Mouse (Mus musculus) sigmoid colon, adult 10 weeks (tissue): Measurements from ENCODE around the gene Stk16. TPM values are rescaled to one million over a fixed set of nuclear protein-coding genes. Genes with fewer than 3 reads are reported as not detected.

Experiments used
- polyA plus RNA-seq: library from polyadenylated mRNA; stranded (reverse); fragments of 350-450 nt; fragmentation: Illumina TruSeq; extraction: RNeasy Lipid Tissue Mini Kit (QIAGEN cat#74804); gene quantifications from one replicate; pipeline ENCODE4 v1.2.3, GENCODE M21; 2014; ENCODE audit warnings: low read depth, low replicate concordance

Gene Stk16
- 13.5 TPM for polyA plus RNA-seq

DNA sequence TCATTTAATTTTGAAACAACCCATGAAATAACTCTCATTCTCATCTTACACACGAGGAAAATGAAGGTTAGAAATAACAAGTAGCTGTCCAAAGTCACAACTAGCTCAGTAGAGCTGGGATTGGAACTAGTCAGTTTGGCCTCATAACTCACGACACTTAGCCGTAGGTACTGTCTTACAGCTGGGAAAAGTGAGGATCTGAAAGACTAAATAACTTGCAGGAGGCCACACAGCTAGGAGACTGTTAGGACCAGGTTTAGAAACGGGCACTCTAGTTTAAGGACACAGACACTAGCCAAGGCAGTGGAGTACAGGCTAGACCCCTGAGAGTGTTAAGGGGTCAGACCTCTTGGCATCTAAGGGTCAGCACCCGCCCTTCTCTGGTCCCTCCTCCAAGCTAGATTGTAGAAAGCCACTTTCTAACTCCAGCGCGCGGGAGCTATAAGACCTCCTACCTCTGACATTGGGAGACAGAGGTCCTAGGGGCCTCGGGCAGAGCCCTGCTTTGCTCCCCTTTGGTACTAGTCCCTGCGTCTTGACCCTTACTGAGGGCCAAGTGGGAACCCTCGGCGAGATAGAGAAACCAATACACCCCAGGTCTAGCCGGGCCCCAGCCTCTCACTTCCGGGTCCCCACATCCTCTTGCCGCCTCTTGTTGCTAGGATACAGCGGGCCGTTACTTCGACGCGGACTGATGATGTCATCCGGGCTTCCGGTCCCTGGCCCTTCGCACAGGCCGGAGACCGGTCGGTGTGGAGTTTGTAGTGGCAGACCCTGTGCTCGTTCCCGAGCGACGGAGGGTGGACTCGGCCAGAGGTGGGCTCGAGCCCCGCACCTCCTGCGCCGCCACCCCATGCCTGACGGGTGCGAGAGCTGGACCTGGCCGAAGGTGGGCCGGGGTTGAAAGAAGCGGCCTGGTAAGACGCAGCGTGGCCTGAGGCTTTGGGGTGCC lies at the start of gene Stk16, which contains the start of gene Glb1l:
Stk16 (plus strand) TSS at position 703 of the 952 bp plus-strand sequence.
Glb1l (minus strand) TSS at position 678 of the 952 bp plus-strand sequence.

DNA sequence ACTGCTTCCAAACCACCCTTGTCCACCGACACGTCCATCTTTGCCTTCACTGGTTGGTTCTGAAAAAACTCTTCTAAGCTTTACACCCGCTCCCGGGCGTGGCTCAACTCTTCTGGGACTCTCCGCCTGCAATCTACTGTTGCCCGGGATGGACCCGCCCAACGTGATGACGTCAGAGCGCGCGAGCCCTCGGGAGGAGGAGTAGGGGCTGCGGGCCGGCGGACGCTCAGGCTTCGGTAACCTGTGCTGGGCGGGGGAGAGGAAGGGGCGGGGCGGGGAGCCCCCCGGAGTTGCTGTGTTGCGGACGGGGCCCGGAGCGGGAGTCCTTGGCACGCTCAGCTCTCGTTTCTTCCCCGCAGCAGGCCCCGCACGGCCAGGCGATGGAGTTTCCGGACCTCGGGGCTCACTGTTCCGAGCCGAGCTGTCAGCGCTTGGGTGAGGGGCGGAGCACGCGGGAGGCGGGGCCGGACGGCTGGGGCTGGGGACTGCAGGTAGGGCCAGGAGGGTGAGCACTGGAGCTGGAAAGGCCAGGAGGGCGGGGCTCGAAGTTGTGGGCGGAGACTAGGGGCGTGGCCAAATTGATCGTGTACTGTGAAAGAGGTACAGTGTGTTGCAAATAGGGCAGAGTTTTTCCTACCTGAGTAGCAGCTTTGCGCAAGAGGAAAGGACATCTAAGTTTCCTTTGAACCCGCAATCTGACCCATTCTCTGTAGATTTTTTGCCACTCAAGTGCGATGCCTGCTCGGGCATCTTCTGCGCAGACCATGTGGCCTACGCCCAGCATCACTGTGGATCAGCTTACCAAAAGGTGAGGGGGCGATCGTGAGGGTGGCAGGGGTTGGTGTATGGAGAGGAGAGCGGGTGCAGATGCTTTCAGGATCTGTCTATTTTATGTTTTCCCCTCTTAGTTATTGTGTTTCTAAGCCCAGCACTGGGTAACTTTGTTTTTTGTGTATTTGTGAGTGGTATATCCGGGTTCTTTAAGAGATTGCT lies 41.9 kb upstream of the Stk16 start, which contains the start of gene Zfand2b:
Zfand2b (plus strand) TSS at position 175 of the 993 bp plus-strand sequence.

DNA sequence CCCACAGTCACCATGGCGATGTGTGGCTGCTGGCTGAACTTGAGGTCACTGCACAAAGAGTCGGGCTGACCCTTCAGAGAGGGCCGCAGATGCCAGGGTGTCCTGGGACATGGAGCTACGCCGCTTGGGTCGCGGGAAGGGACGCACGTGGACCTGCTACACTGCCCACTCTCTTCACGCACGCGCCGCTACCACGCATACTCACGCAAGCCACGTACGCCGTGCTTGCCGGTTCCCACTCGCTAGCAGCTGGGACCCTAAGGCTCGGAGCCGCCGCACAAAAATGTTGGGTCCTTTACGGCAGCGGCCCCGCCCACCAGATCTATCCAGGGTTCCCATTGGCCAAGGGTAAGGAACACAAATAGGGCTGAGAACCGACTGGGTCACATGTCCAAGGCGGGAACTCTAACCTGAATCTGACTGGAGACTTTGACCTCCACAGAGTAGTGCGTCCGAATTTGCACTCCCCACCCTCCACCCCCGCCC lies 30.5 kb upstream of the Stk16 start, which contains the start of gene Abcb6:
Abcb6 (minus strand) TSS at position 288 of the 486 bp plus-strand sequence.

DNA sequence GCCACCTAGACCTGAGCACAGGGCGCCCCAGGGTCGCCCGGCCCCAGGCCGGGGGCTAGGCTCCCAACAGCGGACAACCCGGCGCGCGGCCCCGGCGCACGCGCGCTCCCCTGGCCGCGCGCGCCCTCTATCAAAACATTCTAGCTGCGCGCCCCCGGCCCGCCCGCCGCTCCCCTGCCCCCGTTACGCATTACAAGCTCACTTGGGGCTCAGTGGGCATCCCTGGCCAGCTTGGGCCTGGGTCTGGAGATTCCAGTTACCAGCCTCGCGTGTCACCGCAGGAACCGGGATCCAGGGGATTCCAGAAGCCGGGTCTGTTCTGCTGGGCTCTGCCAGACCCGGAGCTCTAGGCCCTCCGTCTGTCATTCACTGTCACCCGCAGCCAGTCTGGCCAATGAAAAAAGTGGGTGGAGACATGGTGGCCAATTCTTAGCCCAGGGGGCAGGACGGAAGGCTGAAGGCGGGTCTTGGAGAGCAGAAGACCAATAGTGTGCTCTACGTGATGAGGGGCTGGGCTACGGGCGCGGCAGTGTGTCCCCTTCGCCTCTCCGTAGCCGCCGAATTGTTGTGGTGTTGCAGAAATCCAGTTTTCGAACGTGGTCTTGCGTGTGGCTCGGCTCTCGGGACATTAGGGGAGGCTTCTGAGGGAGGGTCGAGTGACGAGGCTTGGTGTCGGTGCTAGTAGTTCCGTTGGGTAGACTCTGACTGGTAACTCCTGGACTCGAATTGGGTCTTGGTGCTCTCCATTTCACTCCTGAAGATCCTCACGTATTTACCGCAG lies 18.8 kb upstream of the Stk16 start, which contains the start of the genes Ankzf1 and Atg9a:
Ankzf1 (plus strand) TSS at position 530 of the 781 bp plus-strand sequence.
Atg9a (minus strand) TSS at position 575 of the 781 bp plus-strand sequence.

DNA sequence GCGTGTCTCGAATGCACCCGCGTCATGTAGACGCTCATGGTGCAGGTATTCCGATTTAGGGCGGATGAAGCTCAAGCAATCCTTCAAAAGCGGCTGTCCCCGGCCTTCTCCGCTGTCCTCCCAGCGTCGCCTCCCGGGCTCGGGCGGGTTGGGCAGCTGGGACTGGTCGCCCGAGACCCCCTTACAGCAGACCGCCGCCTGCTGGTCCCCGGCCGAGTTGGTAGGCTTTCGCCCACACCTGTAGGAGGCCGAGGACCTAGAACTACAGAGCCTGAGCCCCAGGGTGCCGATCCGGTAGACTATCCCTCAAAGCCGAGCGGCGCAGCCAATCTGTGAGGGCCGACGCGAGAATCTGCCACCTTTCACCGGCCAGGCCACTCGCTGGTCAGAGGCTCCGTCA lies 8.9 kb downstream of the Stk16 start, which contains the start of gene Tuba4a:
Tuba4a (minus strand) TSS at position 335 of the 400 bp plus-strand sequence.

DNA sequence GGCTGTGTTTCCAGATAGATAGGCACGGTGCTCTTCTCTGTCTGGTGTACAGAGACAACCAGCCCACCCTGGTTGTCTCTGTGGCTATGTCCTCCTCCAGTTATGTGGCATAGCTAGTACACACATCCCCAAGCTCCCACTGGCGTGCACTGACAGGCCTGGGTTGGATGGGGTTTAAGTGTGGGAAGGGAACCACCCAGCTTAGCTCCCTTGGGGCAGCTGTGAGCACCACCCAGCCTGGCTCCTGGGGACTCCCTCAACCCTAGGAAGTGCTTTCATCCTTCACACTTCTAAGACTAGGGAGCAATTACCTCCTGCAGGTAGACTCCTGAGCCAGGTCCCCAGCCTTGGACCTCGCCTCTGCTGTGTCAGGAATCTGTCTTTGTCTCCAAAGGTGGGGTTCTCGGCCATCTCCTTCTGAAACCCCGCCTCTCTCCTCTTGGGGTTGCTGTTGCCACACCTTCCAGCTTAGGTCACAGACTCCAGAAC lies 21.1 kb downstream of the Stk16 start, which contains the start of gene A630095N17Rik:
A630095N17Rik (minus strand) TSS at position 439 of the 489 bp plus-strand sequence.

DNA sequence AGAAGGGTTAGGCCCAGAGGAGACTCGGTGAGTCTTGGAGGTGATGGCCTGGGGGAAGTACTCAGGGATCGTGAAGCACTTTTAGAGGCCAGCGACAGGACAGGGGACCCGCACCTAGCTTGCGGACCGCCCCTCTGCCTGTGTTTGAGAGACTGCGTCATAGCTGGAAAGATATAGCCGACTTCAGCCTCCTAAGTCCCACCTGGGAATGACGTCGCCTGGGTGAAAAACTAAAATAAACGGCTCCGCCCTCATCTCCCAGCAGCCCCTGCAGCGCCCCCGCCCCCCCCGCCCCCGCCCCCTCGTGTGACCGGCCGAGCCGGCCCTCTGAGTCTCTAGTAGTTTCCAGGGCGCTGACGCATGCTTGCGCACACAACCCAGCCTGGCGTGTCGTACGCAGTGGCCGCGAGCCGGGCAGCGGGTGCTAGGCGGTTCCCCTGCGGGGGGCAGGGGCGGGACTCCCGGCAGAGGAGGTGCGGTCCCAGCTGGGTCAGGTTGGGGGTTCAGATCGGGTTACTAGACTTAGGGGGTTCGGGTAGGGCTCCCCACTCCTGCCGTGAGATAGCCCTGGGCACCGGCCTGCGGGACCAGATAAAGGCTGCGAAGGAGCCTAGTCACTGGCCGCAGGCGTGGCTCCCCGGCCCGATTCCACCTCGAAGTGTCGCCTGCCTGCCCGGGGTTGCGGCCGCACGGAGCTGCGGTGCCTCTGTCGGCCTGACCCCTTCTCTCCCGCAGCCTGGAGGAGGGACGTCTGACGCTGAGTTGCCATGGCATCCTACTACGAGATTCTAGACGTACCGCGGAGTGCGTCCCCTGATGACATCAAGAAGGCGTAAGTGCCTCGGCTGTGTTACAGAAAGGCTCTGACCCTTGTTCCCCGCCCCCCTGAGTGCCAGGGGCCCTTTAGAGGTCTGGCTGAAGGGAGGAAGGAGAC lies 25.7 kb downstream of the Stk16 start, which contains the start of gene Dnajb2:
Dnajb2 (plus strand) TSS at position 290 of the 934 bp plus-strand sequence.

DNA sequence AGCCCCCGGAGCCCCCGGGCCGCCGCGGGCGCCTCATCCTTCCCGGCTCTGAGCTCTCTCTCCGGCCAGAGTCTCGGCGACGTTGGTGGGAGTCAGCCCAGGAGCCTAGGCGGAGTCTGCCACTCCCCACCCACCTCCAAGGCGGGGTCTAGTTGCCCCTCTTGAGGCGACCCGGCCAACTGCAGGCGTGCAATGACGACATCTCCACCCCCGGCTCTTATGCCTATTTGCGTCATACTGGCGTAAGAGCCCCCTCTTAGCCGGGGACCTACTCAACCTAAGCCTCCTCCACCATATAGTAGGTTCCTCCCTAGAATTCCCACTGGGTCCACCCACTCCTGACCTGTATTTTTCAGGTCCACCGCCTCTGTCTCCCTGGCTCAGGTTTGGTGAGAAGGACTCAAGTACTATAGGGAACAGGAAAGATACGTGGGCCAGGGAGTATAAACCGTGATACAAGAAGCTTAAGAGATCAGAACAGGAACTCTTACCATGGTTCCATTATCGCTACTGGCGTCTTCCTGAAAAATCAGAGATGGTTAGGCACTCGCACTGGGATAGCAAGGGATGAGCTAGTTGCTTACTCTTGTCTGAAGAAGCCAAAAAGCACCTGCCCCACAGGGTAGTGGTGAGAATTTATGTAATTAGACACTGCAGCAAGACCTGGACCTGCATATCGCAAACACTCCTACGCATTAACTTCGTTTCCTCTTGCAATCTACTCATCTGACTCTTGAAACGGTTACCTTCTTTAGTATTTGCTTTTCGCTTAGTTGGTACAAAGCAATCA lies 53.6 kb downstream of the Stk16 start, which contains the start of gene Ptprn:
Ptprn (minus strand) TSS at position 412 of the 790 bp plus-strand sequence.

Other genes starting within 250 kb of the Stk16 start
- gene Nhej1, start 85.6 kb upstream of the Stk16 start, polyA plus RNA-seq, result 0.60 TPM
- gene Slc23a3, start 76.9 kb upstream of the Stk16 start, polyA plus RNA-seq, result 1.2 TPM
- 13.5 TPM for gene Cnppd1, start 68.1 kb upstream of the Stk16 start, polyA plus RNA-seq
- 6.9 TPM for gene Retreg2, start 68.1 kb upstream of the Stk16 start, polyA plus RNA-seq
- gene Zfand2b, start 42.2 kb upstream of the Stk16 start, polyA plus RNA-seq, result 1.2 TPM
- 8.4 TPM for gene Abcb6, start 30.4 kb upstream of the Stk16 start, polyA plus RNA-seq
- 30.1 TPM for gene Ankzf1, start 18.7 kb upstream of the Stk16 start, polyA plus RNA-seq
- gene Atg9a, start 18.6 kb upstream of the Stk16 start, polyA plus RNA-seq, result 16.5 TPM
- 9.3 TPM for gene Glb1l, start within 50 bp of the Stk16 start, polyA plus RNA-seq
- 7.6 TPM for gene Tuba4a, start 9.0 kb downstream of the Stk16 start, polyA plus RNA-seq
- gene A630095N17Rik, start 21.3 kb downstream of the Stk16 start, polyA plus RNA-seq, result not detected
- gene Dnajb2, start 25.6 kb downstream of the Stk16 start, polyA plus RNA-seq, result 12.7 TPM
- gene Ptprn, start 53.7 kb downstream of the Stk16 start, polyA plus RNA-seq, result not detected
- 11.1 TPM for gene Resp18, start 67.6 kb downstream of the Stk16 start, polyA plus RNA-seq
- gene Dnpep, start 107.2 kb downstream of the Stk16 start, polyA plus RNA-seq, result 3.1 TPM
- 20.1 TPM for gene Des, start 149.5 kb downstream of the Stk16 start, polyA plus RNA-seq
- 2.6 TPM for gene Speg, start 164.5 kb downstream of the Stk16 start, polyA plus RNA-seq
- 12.7 TPM for gene Gmppa, start 225.1 kb downstream of the Stk16 start, polyA plus RNA-seq
- not detected for gene Asic4, start 239.6 kb downstream of the Stk16 start, polyA plus RNA-seq